Mouse (Mus musculus): Measurements from ENCODE around the gene Rhox9.

DNA sequence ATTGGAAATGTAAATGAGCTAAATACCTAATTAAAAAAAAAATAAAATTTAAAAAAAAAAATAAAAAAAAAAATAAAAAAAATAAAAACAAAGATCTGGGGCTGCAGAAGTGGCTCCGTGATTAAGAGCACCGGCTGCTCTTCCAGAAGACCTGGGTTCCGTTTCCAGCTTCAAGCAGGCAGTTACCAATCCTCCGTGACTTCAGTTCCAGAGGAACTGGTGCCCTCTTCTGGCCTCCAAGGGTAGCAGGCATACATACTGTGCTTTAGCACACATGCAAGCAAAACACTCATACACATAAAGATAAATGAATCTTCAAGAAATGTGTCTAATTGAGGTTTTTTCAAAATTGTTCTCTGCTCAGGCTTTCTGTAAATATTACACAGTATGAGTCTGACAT lies 14.7 kb upstream of the Rhox9 start:
- no peak for TF ChIP-seq GATA1 (IDR thresholded peaks at IDR 0.05; ENCODE audit: borderline replicate concordance, low read length)
- TF ChIP-seq FLI1 (IDR thresholded peaks at IDR 0.05; ENCODE audit: low read length): no peak
